Mouse (Mus musculus) right cerebral cortex, postnatal 25 days (tissue): Measurements from ENCODE around the gene Mlst8.
"Not testable (repeated sequence)": the region's sequence is repeated elsewhere in the genome, so short reads cannot be mapped to it uniquely, and the experiment has no call there.

Experiments
- DNase-seq: peaks from one replicate; pipeline ENCODE4 v3.0.0; 2022

Mlst8 gene

GRCm38 (mm10) chr17:24468636-24469246 lies 10.1 kb downstream of the Mlst8 start:
- no peak for DNase-seq

GRCm38 (mm10) chr17:24463374-24464133 lies 15.3 kb downstream of the Mlst8 start:
- DNase-seq = no peak

- DNase-seq = no peak
Measured at GRCm38 (mm10) chr17:24462932-24463331, 15.9 kb downstream of the Mlst8 start.

- no peak for DNase-seq
Measured at GRCm38 (mm10) chr17:24461580-24461979, 17.3 kb downstream of the Mlst8 start.

- not testable (repeated sequence) for DNase-seq
Measured at GRCm38 (mm10) chr17:24455523-24456206, 23.2 kb downstream of the Mlst8 start.

- peak; percentile 98 for DNase-seq
Measured at GRCm38 (mm10) chr17:24454756-24455522, 23.9 kb downstream of the Mlst8 start.

- DNase-seq = no peak
Measured at GRCm38 (mm10) chr17:24454218-24454755, 24.6 kb downstream of the Mlst8 start.

- no peak for DNase-seq
Measured at GRCm38 (mm10) chr17:24453372-24453771, 25.5 kb downstream of the Mlst8 start.

GRCm38 (mm10) chr17:24451220-24451619 lies 27.7 kb downstream of the Mlst8 start:
- DNase-seq = no peak

GRCm38 (mm10) chr17:24449507-24449906 lies 29.4 kb downstream of the Mlst8 start:
- no peak for DNase-seq

GRCm38 (mm10) chr17:24446590-24446989 lies 32.3 kb downstream of the Mlst8 start:
- no peak for DNase-seq

GRCm38 (mm10) chr17:24443409-24443808 lies 35.5 kb downstream of the Mlst8 start:
- no peak for DNase-seq

GRCm38 (mm10) chr17:24442632-24443155 lies 36.2 kb downstream of the Mlst8 start, which contains the start of gene Dnase1l2:
Gene Dnase1l2, minus strand, starts transcription at chr17:24443105.
- DNase-seq = no peak

GRCm38 (mm10) chr17:24442107-24442506 lies 36.8 kb downstream of the Mlst8 start:
- no peak for DNase-seq

GRCm38 (mm10) chr17:24441148-24441547 lies 37.7 kb downstream of the Mlst8 start:
- no peak for DNase-seq

GRCm38 (mm10) chr17:24440377-24440776 lies 38.5 kb downstream of the Mlst8 start:
- no peak for DNase-seq

- no peak for DNase-seq
Measured at GRCm38 (mm10) chr17:24437016-24437415, 41.9 kb downstream of the Mlst8 start.

- DNase-seq = no peak
Measured at GRCm38 (mm10) chr17:24429201-24429983, 49.5 kb downstream of the Mlst8 start.

GRCm38 (mm10) chr17:24427170-24427557 lies 51.7 kb downstream of the Mlst8 start:
- DNase-seq = no peak

- DNase-seq = peak; percentile 88
Measured at GRCm38 (mm10) chr17:24426471-24427169, 52.3 kb downstream of the Mlst8 start, which contains the start of gene Eci1. Gene Eci1, plus strand, starts transcription at chr17:24426641.

GRCm38 (mm10) chr17:24425905-24426304 lies 53.0 kb downstream of the Mlst8 start:
- DNase-seq = no peak
